Mouse (Mus musculus): Measurements from ENCODE around the gene Gpatch4. TPM values are rescaled to one million over a fixed set of nuclear protein-coding genes. Genes with fewer than 3 reads are reported as not detected.

The Gpatch4 gene
- polyA plus RNA-seq, 1 experiment: 5.0 TPM

DNA sequence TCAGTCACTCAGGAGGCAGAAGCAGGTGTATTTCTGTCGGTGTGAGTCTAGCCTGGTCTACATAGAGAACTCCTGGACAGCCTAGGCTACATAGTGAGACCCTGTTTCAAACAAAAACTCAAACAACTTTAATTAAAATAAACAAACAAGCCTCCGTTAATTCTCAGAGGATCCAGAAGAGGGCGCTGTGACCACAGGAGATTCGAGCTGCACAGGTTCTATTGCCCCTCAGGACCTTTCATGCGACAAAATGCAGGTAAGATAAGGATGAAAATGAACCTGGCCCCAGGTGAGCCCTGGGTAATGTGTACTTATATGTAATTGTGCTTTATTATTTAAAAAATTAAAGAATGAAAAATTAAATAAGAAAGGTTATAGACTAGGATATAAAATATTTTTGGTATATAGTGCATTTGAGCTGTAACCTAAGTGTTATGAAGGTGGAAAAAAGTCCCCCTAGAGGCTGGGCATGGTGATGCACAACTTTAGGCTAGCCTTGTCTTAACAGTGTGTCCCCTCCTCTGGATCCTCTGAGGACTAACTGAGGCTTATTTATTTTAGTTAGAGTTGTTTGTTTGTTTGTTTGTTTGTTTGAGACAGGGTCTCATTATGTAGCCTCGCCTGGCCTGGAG is 32.2 kb upstream of the Gpatch4 start:
- Histone ChIP-seq H3K27ac (ENCODE audit: insufficient read depth, low read length) (no peak overlapping the region), H3K36me3 (ENCODE audit: control insufficient read depth, insufficient read depth, low read length) (no peaks in the 10 kb centered on the region), H3K4me3 (ENCODE audit: extremely low read depth, insufficient read depth, insufficient read length) (no peak overlapping the region), H3K27me3 (ENCODE audit: control insufficient read depth, insufficient read depth, low read length) (no peaks in the 10 kb centered on the region), H3K4me1 (ENCODE audit: control insufficient read depth, insufficient read depth, insufficient read length) (no peaks in the 10 kb centered on the region)
- peak in 1 of 2 experiments; percentile 34 for DNase-seq (ENCODE audit: low read depth in 1 of 2, low spot score in 2 of 2)
- TF ChIP-seq POLR2A (IDR thresholded peaks at IDR 0.05; ENCODE audit: low read depth, low read length) (no peak), CTCF (IDR thresholded peaks at IDR 0.05; ENCODE audit: extremely low read depth, insufficient read depth, insufficient read length, insufficient replicate concordance) (peak; percentile 26; the same call in 1 of the 2 replicates)
- 10% methylated on average over 6 of the region's 6 CpGs for WGBS

DNA sequence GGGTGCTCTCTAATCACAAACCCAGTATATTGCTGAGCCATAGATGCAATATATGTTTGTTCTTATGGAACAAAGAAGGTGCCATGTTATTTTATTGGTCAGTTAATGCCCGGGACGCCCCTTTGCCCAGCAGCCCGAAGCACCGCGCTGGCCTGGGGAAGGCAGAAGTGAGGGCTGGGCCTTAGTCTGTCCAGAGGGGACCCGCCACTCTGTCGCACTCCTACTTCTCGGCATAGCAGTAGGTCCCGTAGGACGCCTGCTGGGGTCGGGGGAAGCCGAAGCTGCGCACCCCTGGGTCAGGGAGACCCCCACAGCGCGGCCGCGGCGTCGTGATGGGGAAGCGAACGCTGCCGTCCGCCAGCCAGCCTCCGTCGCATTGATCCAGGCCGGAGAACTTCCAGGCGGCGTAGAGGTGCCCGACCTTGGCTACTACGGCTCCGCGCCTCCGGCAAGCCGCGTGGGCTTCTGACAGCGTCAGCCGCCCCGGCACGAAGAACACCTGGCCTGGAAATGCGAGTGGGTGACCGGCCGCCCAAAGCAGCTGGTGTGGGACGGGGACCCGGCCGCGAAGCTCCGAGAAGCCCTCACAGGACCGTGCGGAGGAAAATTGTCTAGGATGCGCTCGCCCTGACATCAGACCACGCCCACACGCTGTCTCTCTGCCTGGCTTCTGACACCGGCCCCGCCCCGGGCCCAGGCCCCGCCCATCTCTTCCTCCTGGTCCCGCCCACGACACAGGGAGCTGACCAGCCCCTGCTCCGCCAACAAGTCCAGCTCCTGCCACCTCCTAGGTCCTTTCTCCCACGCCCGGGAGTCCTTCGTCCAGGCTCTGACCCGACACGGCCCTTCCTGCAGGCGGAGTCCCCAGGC is 20.4 kb upstream of the Gpatch4 start:
- 4% methylated on average over 66 of the region's 66 CpGs for WGBS
- DNase-seq (ENCODE audit: low read depth in 1 of 2, low spot score in 2 of 2): peak; percentile 35 to 79
- peaks cover 16% of the 10 kb centered on the region for H3K4me1 ChIP-seq (ENCODE audit: control insufficient read depth, insufficient read depth, insufficient read length)
- peak overlapping the region; percentile 61 for H3K4me3 ChIP-seq (ENCODE audit: extremely low read depth, insufficient read depth, insufficient read length)
- TF ChIP-seq POLR2A (IDR thresholded peaks at IDR 0.05; ENCODE audit: low read depth, low read length) (no peak), CTCF (IDR thresholded peaks at IDR 0.05; ENCODE audit: extremely low read depth, insufficient read depth, insufficient read length, insufficient replicate concordance) (no peak)
- H3K27me3 ChIP-seq (ENCODE audit: control insufficient read depth, insufficient read depth, low read length): peaks cover 27% of the 10 kb centered on the region
- no peak overlapping the region for H3K27ac ChIP-seq (ENCODE audit: insufficient read depth, low read length)
- H3K36me3 ChIP-seq (ENCODE audit: control insufficient read depth, insufficient read depth, low read length): no peaks in the 10 kb centered on the region

- Histone ChIP-seq H3K27me3 (ENCODE audit: control insufficient read depth, insufficient read depth, low read length) (peaks cover 24% of the 10 kb centered on the region), H3K4me1 (ENCODE audit: control insufficient read depth, insufficient read depth, insufficient read length) (peaks cover 16% of the 10 kb centered on the region), H3K27ac (ENCODE audit: insufficient read depth, low read length) (no peak overlapping the region), H3K36me3 (ENCODE audit: control insufficient read depth, insufficient read depth, low read length) (no peaks in the 10 kb centered on the region), H3K4me3 (ENCODE audit: extremely low read depth, insufficient read depth, insufficient read length) (peak overlapping the region; percentile 61)
- 3% methylated on average over 81 of the region's 81 CpGs for WGBS
- no peak for DNase-seq (ENCODE audit: low read depth in 1 of 2, low spot score in 2 of 2)
- TF ChIP-seq CTCF (IDR thresholded peaks at IDR 0.05; ENCODE audit: extremely low read depth, insufficient read depth, insufficient read length, insufficient replicate concordance) (no peak), POLR2A (IDR thresholded peaks at IDR 0.05; ENCODE audit: low read depth, low read length) (no peak)
These were observed 19.5 kb upstream of the Gpatch4 start for GRCm38 (mm10) chr3:88023192-88024074.

GRCm38 (mm10) chr3:88026823-88027222 is 16.1 kb upstream of the Gpatch4 start:
- DNase-seq (ENCODE audit: low read depth in 1 of 2, low spot score in 2 of 2): no peak
- H3K27me3 ChIP-seq (ENCODE audit: control insufficient read depth, insufficient read depth, low read length): peaks cover 27% of the 10 kb centered on the region
- no peak overlapping the region for H3K27ac ChIP-seq (ENCODE audit: insufficient read depth, low read length)
- 54% methylated on average over 7 of the region's 7 CpGs for WGBS
- peaks cover 16% of the 10 kb centered on the region for H3K4me1 ChIP-seq (ENCODE audit: control insufficient read depth, insufficient read depth, insufficient read length)
- TF ChIP-seq POLR2A (IDR thresholded peaks at IDR 0.05; ENCODE audit: low read depth, low read length) (no peak), CTCF (IDR thresholded peaks at IDR 0.05; ENCODE audit: extremely low read depth, insufficient read depth, insufficient read length, insufficient replicate concordance) (no peak)
- no peak overlapping the region for H3K4me3 ChIP-seq (ENCODE audit: extremely low read depth, insufficient read depth, insufficient read length)
- no peaks in the 10 kb centered on the region for H3K36me3 ChIP-seq (ENCODE audit: control insufficient read depth, insufficient read depth, low read length)

GRCm38 (mm10) chr3:88027434-88028186 is 15.3 kb upstream of the Gpatch4 start, which contains the start of gene Hapln2:
Gene Hapln2, minus strand, starts transcription at chr3:88027583.
- peaks cover 12% of the 10 kb centered on the region for H3K4me1 ChIP-seq (ENCODE audit: control insufficient read depth, insufficient read depth, insufficient read length)
- no peak for DNase-seq (ENCODE audit: low read depth in 1 of 2, low spot score in 2 of 2)
- H3K4me3 ChIP-seq (ENCODE audit: extremely low read depth, insufficient read depth, insufficient read length): no peak within 1 kb of the TSS
- H3K36me3 ChIP-seq (ENCODE audit: control insufficient read depth, insufficient read depth, low read length): no peaks in the 10 kb centered on the region
- no peak within 1 kb of the TSS for H3K27ac ChIP-seq (ENCODE audit: insufficient read depth, low read length)
- TF ChIP-seq POLR2A (IDR thresholded peaks at IDR 0.05; ENCODE audit: low read depth, low read length): no peak
- TF ChIP-seq CTCF (IDR thresholded peaks at IDR 0.05; ENCODE audit: extremely low read depth, insufficient read depth, insufficient read length, insufficient replicate concordance): no peak
- WGBS: 65% methylated on average over 5 of the region's 5 CpGs
- peaks cover 24% of the 10 kb centered on the region for H3K27me3 ChIP-seq (ENCODE audit: control insufficient read depth, insufficient read depth, low read length)
